Comparison of ENCODE assay signal across 8 mouse cellular contexts in the genomic region with DNA sequence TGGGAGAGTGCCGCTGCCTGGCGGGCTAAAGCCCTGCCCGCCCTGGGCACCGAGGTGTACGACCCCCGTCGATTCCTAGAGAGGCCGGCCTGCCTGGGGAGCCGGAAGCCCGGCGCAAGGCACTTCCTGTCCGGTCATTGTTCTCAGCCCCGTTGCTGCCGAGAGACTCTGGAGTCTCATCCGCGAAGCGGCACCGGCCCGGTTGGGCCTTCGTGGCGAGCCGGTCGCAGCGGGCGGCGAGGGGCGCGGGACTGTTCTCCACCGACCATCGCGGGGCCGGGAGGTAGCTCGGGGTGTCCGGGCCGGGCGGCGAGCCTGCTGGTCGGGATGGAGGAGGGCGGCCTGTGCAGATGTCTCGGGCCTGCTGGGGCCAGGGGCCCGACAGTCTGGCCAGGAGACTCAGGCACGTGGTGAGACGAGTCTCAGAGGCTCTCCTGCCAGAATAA. TPM values are rescaled to one million over a fixed set of nuclear protein-coding genes. Genes with fewer than 3 reads are reported as not detected.
A peak's percentile ranks its signal among the peaks of the same experiment; 100 is the strongest.
DNase-seq lines count a peak whose midpoint lies in the region; ATAC-seq and TF ChIP-seq lines count a peak whose summit lies in the region.

Gene Zfp105, plus strand, starts transcription at position 137 of the 446 bp plus-strand sequence.

- no peak within 1 kb of the TSS for H3K27ac ChIP-seq in ES-Bruce4 (ENCODE audit: insufficient read depth, low read length)
- H3K27ac ChIP-seq in forebrain, embryonic 14.5 days (ENCODE audit: low read depth, low read length), result peak within 1 kb of the TSS; percentile 63; the same call in 1 of the 2 replicates
- 0 out of 2 replicates have a peak within 1 kb of the TSS, but pooled peaks have one; percentile 12 for H3K27ac ChIP-seq in heart, embryonic 16.5 days (ENCODE audit: low read length)
- H3K27ac ChIP-seq in liver, embryonic 11.5 days (ENCODE audit: low read depth, low read length), result no peak within 1 kb of the TSS
- peak within 1 kb of the TSS; percentile 68 for H3K27ac ChIP-seq in stomach, embryonic 16.5 days (ENCODE audit: low read length)

- under 1% methylated on average over 43 of the region's 43 CpGs for WGBS in forebrain, embryonic 14.5 days
- WGBS in heart, embryonic 16.5 days, result 1% methylated on average over 43 of the region's 43 CpGs
- WGBS in liver, embryonic 11.5 days, result under 1% methylated on average over 43 of the region's 43 CpGs
- WGBS in stomach, embryonic 16.5 days, result under 1% methylated on average over 43 of the region's 43 CpGs

- H3K9me3 ChIP-seq in ES-Bruce4 (replicated peaks; ENCODE audit: control insufficient read depth, insufficient read depth, low read length, poor library complexity, severe bottlenecking), result no peaks in the 10 kb centered on the region
- H3K9me3 ChIP-seq in forebrain, embryonic 14.5 days (replicated peaks; ENCODE audit: control insufficient read depth, low read length), result no peaks in the 10 kb centered on the region
- no peaks in the 10 kb centered on the region for H3K9me3 ChIP-seq in heart, embryonic 16.5 days (replicated peaks; ENCODE audit: control insufficient read depth, low read length)
- no peaks in the 10 kb centered on the region for H3K9me3 ChIP-seq in liver, embryonic 11.5 days (ENCODE audit: control insufficient read depth, low read length)
- no peaks in the 10 kb centered on the region for H3K9me3 ChIP-seq in stomach, embryonic 16.5 days (replicated peaks; ENCODE audit: control insufficient read depth, low read length)

- peak within 1 kb of the TSS; percentile 95 for H3K4me3 ChIP-seq in ES-Bruce4 (ENCODE audit: low read depth, low read length)
- peak within 1 kb of the TSS; percentile 76 for H3K4me3 ChIP-seq in forebrain, embryonic 14.5 days (ENCODE audit: low read depth, low read length)
- H3K4me3 ChIP-seq in heart, embryonic 16.5 days (ENCODE audit: low read length), result peak within 1 kb of the TSS; percentile 75
- H3K4me3 ChIP-seq in liver, embryonic 11.5 days (ENCODE audit: low read depth, low read length), result peak within 1 kb of the TSS; percentile 67
- H3K4me3 ChIP-seq in stomach, embryonic 16.5 days (replicated peaks; ENCODE audit: low read length), result peak within 1 kb of the TSS; percentile 79

- no peak for TF ChIP-seq CTCF in ES-Bruce4 (IDR thresholded peaks at IDR 0.05; ENCODE audit: low read depth, low read length)

- peaks cover 2% of the 10 kb centered on the region for H3K4me1 ChIP-seq in ES-Bruce4 (ENCODE audit: control insufficient read depth, insufficient read depth, low read length)
- H3K4me1 ChIP-seq in forebrain, embryonic 14.5 days (ENCODE audit: control insufficient read depth, insufficient read depth, low read length), result peaks cover 4% of the 10 kb centered on the region; the same call in 1 of the 2 replicates
- H3K4me1 ChIP-seq in heart, embryonic 16.5 days (ENCODE audit: control insufficient read depth, insufficient read depth, low read length), result peaks cover 5% of the 10 kb centered on the region; the same call in 1 of the 2 replicates
- no peaks in the 10 kb centered on the region for H3K4me1 ChIP-seq in liver, embryonic 11.5 days (replicated peaks; ENCODE audit: control insufficient read depth, insufficient read depth, low read length)
- H3K4me1 ChIP-seq in stomach, embryonic 16.5 days (ENCODE audit: control insufficient read depth, insufficient read depth, low read length), result no peaks in the 10 kb centered on the region

- TF ChIP-seq EP300 in ES-Bruce4 (IDR thresholded peaks at IDR 0.05; ENCODE audit: insufficient read depth, low read depth, low read length), result no peak

- no peaks in the 10 kb centered on the region for H3K27me3 ChIP-seq in ES-Bruce4 (ENCODE audit: control insufficient read depth, insufficient read depth, low read length, poor library complexity, severe bottlenecking)
- no peaks in the 10 kb centered on the region for H3K27me3 ChIP-seq in forebrain, embryonic 14.5 days (replicated peaks; ENCODE audit: control insufficient read depth, insufficient read depth, low read length)
- no peaks in the 10 kb centered on the region for H3K27me3 ChIP-seq in heart, embryonic 16.5 days (ENCODE audit: control insufficient read depth, insufficient read depth, low read length)
- H3K27me3 ChIP-seq in liver, embryonic 11.5 days (replicated peaks; ENCODE audit: control insufficient read depth, insufficient read depth, low read length), result peaks cover 4% of the 10 kb centered on the region; the same call in 1 of the 2 replicates
- H3K27me3 ChIP-seq in stomach, embryonic 16.5 days (ENCODE audit: control insufficient read depth, insufficient read depth, low read length), result no peaks in the 10 kb centered on the region

- H3K4me2 ChIP-seq in forebrain, embryonic 14.5 days (ENCODE audit: low read length), result peak within 1 kb of the TSS; percentile 58
- H3K4me2 ChIP-seq in heart, embryonic 16.5 days (ENCODE audit: low read depth, low read length), result peak within 1 kb of the TSS; percentile 75
- H3K4me2 ChIP-seq in liver, embryonic 11.5 days, result peak within 1 kb of the TSS; percentile 75
- H3K4me2 ChIP-seq in stomach, embryonic 16.5 days (ENCODE audit: low read depth, low read length), result peak within 1 kb of the TSS; percentile 70

- DNase-seq in cerebellum, adult 11 months, result peak; percentile 60
- peak; percentile 91 for DNase-seq in forebrain, embryonic 14.5 days (ENCODE audit: low spot score)
- peak; percentile 80 for DNase-seq in kidney, postnatal 14 days
- peak; percentile 86 for DNase-seq in liver, embryonic 11.5 days (ENCODE audit: low spot score)
- peak; percentile 40 to 55 for DNase-seq in natural killer cell, adult 2 months (ENCODE audit: low spot score in 2 of 2)

- peak within 1 kb of the TSS; percentile 81 for H3K9ac ChIP-seq in ES-Bruce4 (ENCODE audit: low read depth, poor library complexity, severe bottlenecking)
- peak within 1 kb of the TSS; percentile 98 for H3K9ac ChIP-seq in forebrain, embryonic 14.5 days (ENCODE audit: low read length)
- H3K9ac ChIP-seq in heart, embryonic 16.5 days (ENCODE audit: low read length), result peak within 1 kb of the TSS; percentile 87
- H3K9ac ChIP-seq in liver, embryonic 11.5 days (ENCODE audit: low read depth, low read length), result peak within 1 kb of the TSS; percentile 78
- H3K9ac ChIP-seq in stomach, embryonic 16.5 days (ENCODE audit: low read length), result peak within 1 kb of the TSS; percentile 97

- H3K36me3 ChIP-seq in ES-Bruce4 (ENCODE audit: control insufficient read depth, insufficient read depth, low read length, poor library complexity, severe bottlenecking), result peaks cover 33% of the 10 kb centered on the region
- H3K36me3 ChIP-seq in forebrain, embryonic 14.5 days (ENCODE audit: control insufficient read depth, insufficient read depth, low read length), result peaks cover 32% of the 10 kb centered on the region
- peaks cover 31% of the 10 kb centered on the region for H3K36me3 ChIP-seq in heart, embryonic 16.5 days (ENCODE audit: control insufficient read depth, insufficient read depth)
- H3K36me3 ChIP-seq in liver, embryonic 11.5 days (ENCODE audit: control insufficient read depth, insufficient read depth, low read length), result peaks cover 23% of the 10 kb centered on the region
- peaks cover 27% of the 10 kb centered on the region for H3K36me3 ChIP-seq in stomach, embryonic 16.5 days (ENCODE audit: control insufficient read depth, insufficient read depth, low read length)

- ATAC-seq in forebrain, embryonic 14.5 days, result peak; percentile 99
- ATAC-seq in heart, embryonic 16.5 days (replicated peaks; ENCODE audit: extremely low read depth, insufficient read depth, low FRiP score), result peak; percentile 97
- peak; percentile 89 for ATAC-seq in liver, embryonic 11.5 days (replicated peaks; ENCODE audit: low FRiP score)
- ATAC-seq in stomach, embryonic 16.5 days (ENCODE audit: insufficient read depth, low FRiP score), result peak; percentile 97

- peak; percentile 0 for TF ChIP-seq POLR2A in ES-Bruce4 (IDR thresholded peaks at IDR 0.05; ENCODE audit: insufficient read depth, low read length)

RNA-seq across cellular contexts. Expression of gene Zfp105, which starts in this region (rescaled TPM):
- 15.2 and 18.6 TPM in 2 replicates for polyA plus RNA-seq in ES-Bruce4 (2011; ENCODE audit: insufficient read depth, insufficient read length, low read depth, missing spikeins)
- 20.8 and 23.6 TPM in 2 replicates for polyA plus RNA-seq in forebrain, embryonic 14.5 days (2014; fragmentation: Nextera tagmentation; extraction: Ambion mirVana)
- 8.9 and 9.5 TPM in 2 replicates for polyA plus RNA-seq in heart, embryonic 16.5 days (2015; fragmentation: Nextera tagmentation; extraction: Ambion mirVana)
- polyA plus RNA-seq in liver, embryonic 11.5 days (2014; fragmentation: Nextera tagmentation; extraction: Ambion mirVana), result 11.1 and 11.6 TPM in 2 replicates
- 12.0 and 12.6 TPM in 2 replicates for polyA plus RNA-seq in stomach, embryonic 16.5 days (2015; fragmentation: Nextera tagmentation; extraction: Ambion mirVana)

Comparison
In these comparisons a context has a peak if more than half of its experiments do, and no peak if none do; other contexts are left out.
1. H3K27ac ChIP-seq: peak in forebrain, embryonic 14.5 days (single experiment), heart, embryonic 16.5 days (single experiment) and stomach, embryonic 16.5 days (single experiment); none in ES-Bruce4 (single experiment) and liver, embryonic 11.5 days (single experiment).
2. Peak in every context shown above with its lines, with median percentiles within 50 percentile points of each other: H3K4me3 ChIP-seq, H3K9ac ChIP-seq, DNase-seq, ATAC-seq and H3K4me2 ChIP-seq.